Mouse (Mus musculus) E14TG2a.4 (cell line): ENCODE data around the gene Gng3.

Experiments
- CTCF ChIP-seq: conservative IDR thresholded peaks from 2 replicates; pipeline ENCODE4 v1.5.1; 2014; ENCODE audit warnings: low read length
- POU5F1 ChIP-seq: IDR thresholded peaks from 2 replicates; pipeline ENCODE4 v1.6.1; 2014; ENCODE audit warnings: low read length, borderline replicate concordance

GRCm38 (mm10) chr19:8817001-8817400 lies 22.0 kb downstream of the Gng3 start:
- no peak for TF ChIP-seq CTCF
- no peak for TF ChIP-seq POU5F1
